Mouse (Mus musculus): ENCODE measurements around the gene Focad.

DNA sequence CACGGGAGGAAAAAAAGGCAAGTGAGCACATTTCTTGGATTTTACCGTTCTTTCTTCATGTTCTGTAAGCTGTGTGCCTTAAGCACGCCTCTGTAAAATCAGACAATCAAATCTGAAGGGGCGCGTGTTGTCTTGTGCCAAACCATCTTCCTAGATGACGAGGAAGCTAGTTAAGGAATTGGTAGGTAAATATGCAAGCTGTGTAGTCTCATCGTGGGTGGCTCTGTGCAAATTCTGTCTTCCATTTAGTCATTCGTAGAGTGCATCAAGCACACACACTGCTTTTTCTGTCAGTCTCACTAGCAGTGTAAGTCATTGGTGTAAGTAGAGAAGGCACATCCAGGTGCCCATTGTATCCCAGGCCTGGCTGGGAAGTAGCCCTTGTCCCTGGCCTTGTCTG is 276.4 kb downstream of the Focad start:
- TF ChIP-seq CTCF (IDR thresholded peaks at IDR 0.05; ENCODE audit: low read depth) (no peak), EP300 (IDR thresholded peaks at IDR 0.05; ENCODE audit: low read depth) (no peak)
